Mouse (Mus musculus) liver, postnatal 0 days (tissue): ENCODE data around the gene Adgrl2. TPM values are rescaled to one million over a fixed set of nuclear protein-coding genes. Genes with fewer than 3 reads are reported as not detected.

Experiments used
- ATAC-seq: fragments of 200-750 bp; cut with Nextera tagmentation; 2 replicates; pipeline ENCODE4 v1.8.0; 2017; ENCODE audit warnings: mild to moderate bottlenecking, moderate library complexity
- DNase-seq: peaks from one replicate; pipeline ENCODE4 v3.0.0-alpha.2; 2016
- H3K27ac ChIP-seq: fragments of 300-500 bp; sonication (generic); 2 replicates; pipeline ENCODE4 v1.5.1; 2014; ENCODE audit warnings: antibody characterized with exemption, moderate library complexity, mild to moderate bottlenecking, low read depth
- H3K27me3 ChIP-seq: fragments of 300-500 bp; sonication (generic); 2 replicates; pipeline ENCODE4 v1.6.1; 2014; ENCODE audit warnings: low read length, control low read depth, mixed read lengths; ENCODE audit not compliant: insufficient read depth
- H3K36me3 ChIP-seq: fragments of 300-500 bp; sonication (generic); replicated peaks from 2 replicates; pipeline ENCODE4 v1.6.1; 2014; ENCODE audit warnings: mild to moderate bottlenecking, control low read depth, low read length, moderate library complexity, mixed read lengths; ENCODE audit not compliant: insufficient read depth
- H3K4me1 ChIP-seq: fragments of 300-500 bp; sonication (generic); 2 replicates; pipeline ENCODE4 v1.6.1; 2014; ENCODE audit warnings: antibody characterized with exemption, mild to moderate bottlenecking, control low read depth; ENCODE audit not compliant: insufficient read depth
- H3K4me2 ChIP-seq: fragments of 300-500 bp; sonication (generic); 2 replicates; pipeline ENCODE4 v1.6.1; 2014; ENCODE audit warnings: low read depth, mild to moderate bottlenecking, low read length, moderate library complexity, mixed read lengths
- H3K4me3 ChIP-seq: fragments of 300-500 bp; sonication (generic); 2 replicates; pipeline ENCODE4 v1.5.1; 2014; ENCODE audit warnings: low read depth, low read length
- H3K9ac ChIP-seq: fragments of 300-500 bp; sonication (generic); replicated peaks from 2 replicates; pipeline ENCODE4 v1.6.1; 2014; ENCODE audit warnings: mild to moderate bottlenecking, moderate library complexity
- H3K9me3 ChIP-seq: fragments of 300-500 bp; sonication (generic); 2 replicates; pipeline ENCODE4 v1.6.1; 2016; ENCODE audit warnings: mild to moderate bottlenecking, control low read depth, low read length, mixed read lengths
- CTCF ChIP-seq: sonication (generic); IDR thresholded peaks from 2 replicates; pipeline ENCODE4 v1.5.1; 2016; ENCODE audit warnings: antibody characterized with exemption, low read depth
- EP300 ChIP-seq: IDR thresholded peaks from 2 replicates; pipeline ENCODE4 v1.6.1; 2016; ENCODE audit warnings: antibody characterized with exemption, low read depth, mild to moderate bottlenecking
- WGBS: fragments of 180-500 bp; shearing (Covaris S2); extraction: QIAGEN DNeasy Blood & Tissue Kit; methylation state at CpG from one replicate; pipeline ENCODE4 v1.1.7; 2014; ENCODE audit not compliant: insufficient replicate concordance; 5-methylcytosine and 5-hydroxymethylcytosine counted together
- polyA plus RNA-seq: library from polyadenylated mRNA; unstranded; fragments of >200 nt; fragmentation: Nextera tagmentation; extraction: Ambion mirVana; gene quantifications from 2 replicates; pipeline ENCODE4 v1.2.1, GENCODE M21; 2015

Adgrl2 gene
- polyA plus RNA-seq, 1 experiment from 2014 or later, result 9.1 TPM

DNA sequence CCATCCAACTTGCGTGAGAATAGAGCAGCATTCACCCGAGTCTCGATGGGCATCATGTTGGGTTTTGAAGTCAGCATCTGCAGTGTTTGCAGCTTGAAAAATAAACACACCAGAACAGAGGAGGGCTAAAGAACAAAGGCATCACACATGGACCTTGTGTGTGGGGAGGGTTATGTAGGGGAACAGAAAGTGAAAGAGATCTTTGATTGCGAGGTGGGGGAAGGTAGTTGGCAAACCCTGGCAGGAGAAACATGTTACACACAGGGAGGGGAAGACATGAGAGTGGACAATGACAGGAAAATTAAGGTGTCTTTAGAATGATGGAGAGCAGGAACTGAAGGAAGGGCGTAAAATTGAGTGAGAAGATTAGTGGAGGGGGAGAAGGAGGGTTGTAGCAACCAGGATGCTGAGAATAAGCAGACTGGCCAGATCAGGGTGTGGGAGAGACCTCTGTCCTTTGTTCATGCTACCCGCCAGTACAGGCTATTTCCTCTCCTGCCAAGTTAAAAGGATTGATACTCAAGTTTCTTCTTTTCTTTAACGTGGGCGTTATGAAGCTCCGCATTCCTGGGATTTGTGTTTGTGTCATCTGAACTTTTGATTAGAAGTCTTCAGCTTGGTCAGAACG lies 197.0 kb downstream of the Adgrl2 start:
- no peaks in the 10 kb centered on the region for H3K9me3 ChIP-seq
- 64% methylated on average over 10 of the region's 10 CpGs for WGBS
- no peak overlapping the region for H3K9ac ChIP-seq
- no peaks in the 10 kb centered on the region for H3K27me3 ChIP-seq
- H3K4me3 ChIP-seq, result no peak overlapping the region
- H3K4me2 ChIP-seq, result no peak overlapping the region
- no peak overlapping the region for H3K27ac ChIP-seq
- TF ChIP-seq EP300 (no peak), CTCF (no peak)
- ATAC-seq (no peak), DNase-seq (no peak)
- H3K4me1 ChIP-seq, result no peaks in the 10 kb centered on the region
- no peaks in the 10 kb centered on the region for H3K36me3 ChIP-seq

DNA sequence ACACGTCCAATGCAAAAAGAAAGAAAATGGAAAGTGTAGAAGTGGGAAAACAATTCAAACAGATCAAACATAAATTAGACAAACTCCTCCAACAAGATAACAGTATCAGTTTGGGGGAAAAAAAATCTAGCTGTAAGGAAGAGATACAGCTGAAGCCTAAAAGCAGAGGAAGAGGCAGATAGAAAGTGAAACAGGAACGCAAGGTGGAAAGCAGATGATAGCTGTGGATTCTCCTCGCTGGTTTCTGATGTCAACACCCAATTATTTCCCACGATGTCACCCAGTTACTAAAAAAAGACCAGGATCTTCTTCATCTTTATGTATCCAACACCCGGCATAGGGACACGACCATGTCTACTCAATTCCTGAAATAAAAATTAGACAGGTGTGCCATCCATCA lies 220.0 kb downstream of the Adgrl2 start:
- DNase-seq (no peak), ATAC-seq (no peak)
- no peaks in the 10 kb centered on the region for H3K36me3 ChIP-seq
- TF ChIP-seq CTCF (no peak), EP300 (no peak)
- H3K4me2 ChIP-seq, result no peak overlapping the region
- H3K27ac ChIP-seq, result no peak overlapping the region
- H3K9me3 ChIP-seq, result no peaks in the 10 kb centered on the region
- no peaks in the 10 kb centered on the region for H3K4me1 ChIP-seq
- H3K4me3 ChIP-seq, result no peak overlapping the region
- H3K27me3 ChIP-seq, result no peaks in the 10 kb centered on the region
- H3K9ac ChIP-seq, result no peak overlapping the region
- WGBS, result 69% methylated on average over 6 of the region's 6 CpGs
